Mouse (Mus musculus) embryo, embryonic 9.5 days (tissue): Measurements from ENCODE around the gene Mapk8ip3.

Source experiments
- DNase-seq: peaks from one replicate; pipeline ENCODE4 v3.0.0-alpha.2; 2017; ENCODE audit errors: extremely low spot score

Gene Mapk8ip3

DNA sequence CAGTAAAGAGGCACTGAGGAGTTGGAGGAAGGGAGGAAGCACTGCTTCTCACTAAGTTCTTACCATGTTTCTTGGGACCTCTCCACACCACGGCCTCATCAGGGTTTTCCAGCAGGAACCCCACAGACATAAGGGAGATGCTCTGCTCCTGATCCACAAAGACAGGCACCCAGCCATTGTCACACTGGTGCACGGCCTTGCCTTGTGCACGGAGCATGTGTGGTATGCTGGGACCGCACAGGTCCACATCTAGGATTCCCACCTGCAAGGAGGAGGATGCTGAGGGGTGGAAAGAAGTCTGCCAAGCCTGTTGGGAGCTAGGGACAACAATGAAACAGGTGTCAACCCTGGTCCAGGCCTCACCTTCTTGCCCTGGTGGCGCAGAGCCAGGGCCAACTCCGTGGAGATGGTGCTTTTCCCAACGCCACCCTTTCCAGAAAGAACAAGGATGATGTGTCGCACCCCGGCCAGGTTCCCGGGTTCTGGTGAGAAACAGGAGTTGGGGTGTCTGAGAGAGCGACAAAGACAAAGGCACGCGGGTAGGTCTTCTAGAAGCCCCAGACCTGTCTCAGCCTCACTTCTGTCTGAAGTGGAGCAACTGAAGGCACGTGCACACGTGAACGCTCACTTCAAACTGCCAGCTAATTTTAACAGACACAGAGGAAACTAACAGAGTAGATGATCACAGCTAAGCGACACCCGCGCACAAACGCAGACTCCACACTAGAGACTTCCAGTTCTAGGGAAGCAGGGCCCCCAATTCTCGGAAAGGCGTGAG is 51.2 kb downstream of the Mapk8ip3 start:
- DNase-seq, result no peak

DNA sequence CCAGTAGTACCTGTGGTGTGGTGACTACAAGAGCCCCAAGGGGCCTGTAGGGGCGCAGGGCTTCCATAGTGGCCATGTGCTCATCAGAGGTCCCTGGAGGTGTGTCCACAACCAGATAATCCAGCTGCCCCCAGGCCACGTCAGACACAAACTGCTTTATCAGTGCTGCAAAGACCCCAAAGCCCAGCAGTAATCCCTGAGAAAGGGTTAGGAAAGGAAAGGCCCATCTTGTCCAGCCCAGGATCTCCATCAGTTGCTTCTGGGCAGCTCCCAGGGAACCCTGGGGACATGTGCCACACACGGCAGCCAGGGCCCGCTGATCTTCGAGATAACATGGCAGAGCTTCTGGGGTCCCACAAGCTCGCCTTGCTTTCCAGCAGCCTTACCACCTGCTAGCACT is 52.4 kb downstream of the Mapk8ip3 start:
- no peak for DNase-seq

DNA sequence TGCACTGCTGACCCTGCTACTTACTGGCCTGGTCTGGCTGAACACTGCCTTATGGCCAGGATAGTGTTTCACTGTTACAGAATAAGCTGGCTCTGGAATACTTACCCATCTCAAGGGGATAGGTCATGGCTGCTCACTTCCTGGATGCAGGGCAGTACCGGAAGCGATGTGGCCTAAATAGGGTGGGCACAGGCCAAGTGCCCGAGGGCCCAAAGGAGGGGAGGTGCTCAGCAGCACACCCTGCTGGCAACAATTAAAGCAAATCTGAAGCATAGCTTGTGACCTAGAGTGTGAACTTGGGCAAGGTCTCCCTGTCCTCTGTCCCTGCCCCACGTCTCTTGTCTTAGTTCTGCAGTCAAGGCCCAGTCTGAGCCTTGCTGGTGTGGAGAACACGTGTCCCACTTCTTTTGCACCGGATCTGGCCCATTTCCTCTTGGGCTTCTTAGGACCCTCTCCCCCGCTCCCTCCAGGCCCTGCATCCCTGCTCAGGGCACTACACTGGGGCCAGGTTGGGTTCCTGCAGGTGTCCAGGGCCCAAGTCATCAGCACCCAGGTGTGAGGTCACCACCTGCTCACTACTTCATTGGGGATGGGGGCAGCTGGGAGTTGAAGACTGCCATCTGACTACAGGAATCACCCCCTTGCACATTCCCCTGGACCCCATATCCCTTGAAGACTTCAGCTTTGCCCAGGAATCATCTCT is 54.9 kb downstream of the Mapk8ip3 start:
- DNase-seq, result no peak

GRCm38 (mm10) chr17:24878531-24878930 is 58.2 kb downstream of the Mapk8ip3 start:
- DNase-seq, result no peak

DNA sequence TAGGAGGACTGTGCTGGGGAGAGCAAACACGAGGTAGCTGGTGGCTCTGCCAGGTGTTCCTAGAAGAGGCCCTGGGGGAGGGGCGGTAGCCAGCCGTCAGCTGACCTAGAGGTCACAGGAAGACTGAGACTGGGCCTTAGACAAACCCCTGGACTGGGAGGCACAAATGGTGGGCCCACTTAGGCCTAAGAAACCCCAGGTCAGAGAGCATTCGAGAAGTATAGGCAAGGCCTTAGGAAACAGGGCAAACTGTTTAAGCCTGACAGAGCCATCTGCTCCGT is 58.7 kb downstream of the Mapk8ip3 start:
- DNase-seq, result no peak

DNA sequence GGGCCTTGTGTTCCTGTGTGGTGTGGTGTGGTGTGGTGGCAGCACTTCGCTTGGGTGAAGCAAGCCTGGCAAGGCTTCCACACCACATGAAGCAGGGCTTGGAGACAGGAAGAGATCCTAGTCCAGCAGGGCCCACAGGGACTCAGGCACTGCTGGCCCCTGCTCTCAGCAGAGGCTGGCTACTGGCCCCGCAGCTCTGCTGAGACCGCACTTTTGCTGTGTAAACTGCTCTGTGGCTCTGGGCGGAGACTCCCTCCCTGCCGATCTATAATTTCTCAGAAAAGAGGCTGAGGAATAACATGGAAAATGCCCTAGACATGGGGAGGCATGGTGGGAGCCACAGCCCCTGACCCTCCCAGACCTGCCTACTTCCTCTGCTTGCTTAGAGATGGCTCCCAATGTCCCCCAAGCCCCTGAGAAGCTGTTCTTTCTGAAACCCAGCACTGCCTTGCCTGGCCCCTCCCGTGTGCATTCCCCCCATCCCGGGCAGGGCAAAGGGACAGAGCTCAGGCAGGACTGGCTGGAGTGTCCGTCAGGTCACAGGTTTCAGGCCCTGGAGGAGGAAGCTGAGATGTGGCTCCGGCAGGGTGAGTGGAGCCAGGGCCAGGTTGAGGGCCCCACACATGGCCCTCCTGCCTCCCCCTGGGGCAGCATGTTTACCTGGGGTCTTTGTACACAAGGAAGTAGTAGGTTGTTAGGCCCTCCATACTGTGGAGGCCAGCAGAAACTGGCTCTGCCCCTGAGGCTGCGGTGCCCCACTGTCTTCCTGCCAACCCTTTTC is 59.3 kb downstream of the Mapk8ip3 start:
- no peak for DNase-seq

- DNase-seq, result no peak
Measured at GRCm38 (mm10) chr17:24874989-24875388, 61.8 kb downstream of the Mapk8ip3 start.

DNA sequence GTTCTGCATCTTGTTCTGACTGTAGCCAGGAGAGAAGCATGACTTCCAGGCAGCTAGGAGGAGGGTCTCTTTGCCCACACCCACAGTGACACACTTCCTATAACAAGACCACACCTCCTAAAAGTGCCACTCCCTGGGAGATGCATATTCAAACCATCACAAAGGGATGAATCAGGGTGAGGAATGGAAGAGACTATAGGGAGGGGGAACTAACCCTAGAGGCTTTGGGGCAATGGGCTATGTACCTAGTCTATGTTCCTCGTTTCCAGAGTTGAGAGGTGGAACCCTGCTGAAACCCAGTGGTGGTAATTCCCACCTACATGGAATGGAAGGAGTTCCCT is 62.4 kb downstream of the Mapk8ip3 start:
- DNase-seq, result no peak

GRCm38 (mm10) chr17:24873695-24874404 is 62.9 kb downstream of the Mapk8ip3 start:
- no peak for DNase-seq

DNA sequence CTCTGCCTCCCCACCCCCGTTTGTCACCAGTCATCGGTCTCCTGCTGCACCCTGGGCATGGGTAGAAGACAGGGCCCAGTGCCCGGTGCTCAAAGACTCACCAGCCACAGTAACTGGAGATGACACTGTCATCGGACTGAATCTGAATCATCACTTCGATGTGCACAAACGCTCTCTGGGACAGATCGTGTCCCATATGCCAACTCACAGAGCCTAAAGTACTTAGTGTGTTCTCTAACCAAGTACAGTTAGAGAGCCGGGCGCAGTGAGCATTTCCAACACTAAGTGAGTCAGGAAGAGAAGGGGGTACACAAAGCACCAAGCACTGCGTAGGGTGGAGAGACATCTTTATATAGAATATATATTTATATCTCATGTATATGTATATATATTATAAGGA is 68.9 kb downstream of the Mapk8ip3 start:
- DNase-seq, result no peak

DNA sequence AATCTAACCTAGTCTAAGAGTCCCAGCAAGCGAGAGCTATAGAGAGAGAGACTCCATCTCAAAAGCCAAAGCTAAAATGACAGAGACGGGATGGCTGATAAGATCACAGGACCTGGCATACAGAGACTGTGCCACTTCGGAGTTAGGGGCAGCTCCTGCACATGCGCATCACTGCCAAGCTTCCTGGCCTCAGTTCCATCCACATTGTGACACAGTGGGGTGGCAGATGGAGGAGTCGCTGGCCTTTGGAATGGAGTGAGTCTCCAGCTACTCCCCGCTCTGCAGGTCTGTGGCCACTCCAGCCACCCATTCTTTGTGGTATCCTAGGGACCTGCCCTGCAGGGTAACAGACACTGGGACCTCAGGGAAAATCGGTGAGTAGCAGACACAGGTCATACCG is 71.0 kb downstream of the Mapk8ip3 start, which contains the start of gene Igfals:
Igfals (plus strand) TSS at position 222 of the 400 bp plus-strand sequence.
- no peak for DNase-seq

DNA sequence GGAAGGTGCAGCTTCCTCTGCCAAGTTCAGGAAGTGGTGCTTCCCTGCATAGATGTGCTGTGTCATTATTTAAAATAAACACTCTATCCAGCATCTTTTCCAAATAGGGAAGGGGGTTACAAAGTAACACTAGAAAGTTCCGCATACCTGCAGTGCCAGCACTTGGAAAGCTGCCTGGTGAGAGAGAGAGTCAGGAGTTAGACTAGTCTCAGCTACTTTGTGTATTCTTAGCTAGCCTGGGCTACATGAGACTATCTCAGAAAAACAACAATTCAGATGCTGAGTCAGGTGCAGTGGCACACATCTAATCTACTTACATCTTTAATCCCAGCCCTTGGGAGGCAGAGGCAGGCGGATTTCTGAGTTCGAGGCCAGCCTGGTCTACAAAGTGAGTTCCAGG is 75.0 kb downstream of the Mapk8ip3 start:
- no peak for DNase-seq

- DNase-seq, result no peak
Measured at GRCm38 (mm10) chr17:24860076-24860475, 76.7 kb downstream of the Mapk8ip3 start.

DNA sequence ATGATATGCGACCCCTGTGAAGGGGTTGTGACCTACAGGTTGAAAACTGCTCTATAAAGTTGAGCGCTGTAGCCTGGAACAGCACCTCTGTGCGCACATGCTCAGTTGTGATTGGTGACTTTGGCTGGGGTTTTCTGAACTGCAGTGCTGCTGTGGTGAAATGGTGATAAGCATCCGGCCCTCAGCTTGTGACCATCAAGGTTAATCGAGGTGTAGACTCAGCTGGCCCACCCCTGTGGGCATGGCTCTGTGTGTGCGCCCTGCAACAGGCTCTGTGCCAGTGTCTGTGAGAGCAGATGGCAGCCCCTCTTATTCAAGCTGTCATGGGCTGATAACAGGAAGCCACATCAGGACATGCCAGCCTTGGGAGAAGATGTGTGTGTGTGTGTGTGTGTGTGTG is 77.8 kb downstream of the Mapk8ip3 start:
- DNase-seq, result no peak

DNA sequence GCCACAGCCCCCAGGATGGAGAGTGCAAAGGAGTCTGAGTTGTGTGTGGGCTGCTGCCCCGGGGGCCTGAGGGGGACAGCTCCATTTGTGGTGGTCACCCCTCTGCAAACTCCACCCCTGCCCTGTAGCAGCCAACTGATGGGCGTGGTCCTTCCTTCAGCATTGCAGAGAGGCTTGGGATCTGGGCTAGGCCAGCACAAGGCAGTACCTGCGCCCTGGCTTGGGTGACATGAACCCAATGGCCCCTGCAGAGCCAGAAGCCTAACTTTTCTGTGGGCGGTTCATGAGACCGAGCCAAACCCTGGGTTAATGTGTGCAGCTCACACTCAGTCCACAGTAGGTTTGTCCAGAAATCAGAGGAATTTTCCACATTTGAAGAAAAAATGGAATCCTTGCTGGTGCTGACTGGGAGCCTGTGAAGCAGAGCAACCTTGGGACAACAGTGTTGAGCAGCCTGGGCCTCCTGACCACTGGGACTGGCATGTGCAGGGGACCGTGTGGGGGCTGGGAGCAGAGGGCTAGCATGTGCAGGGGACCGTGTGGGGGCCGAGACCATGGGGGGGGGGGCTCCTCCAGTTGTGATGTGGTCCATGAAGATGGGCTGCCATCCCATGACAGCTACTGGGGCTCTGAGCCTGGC is 78.8 kb downstream of the Mapk8ip3 start:
- DNase-seq, result no peak

DNA sequence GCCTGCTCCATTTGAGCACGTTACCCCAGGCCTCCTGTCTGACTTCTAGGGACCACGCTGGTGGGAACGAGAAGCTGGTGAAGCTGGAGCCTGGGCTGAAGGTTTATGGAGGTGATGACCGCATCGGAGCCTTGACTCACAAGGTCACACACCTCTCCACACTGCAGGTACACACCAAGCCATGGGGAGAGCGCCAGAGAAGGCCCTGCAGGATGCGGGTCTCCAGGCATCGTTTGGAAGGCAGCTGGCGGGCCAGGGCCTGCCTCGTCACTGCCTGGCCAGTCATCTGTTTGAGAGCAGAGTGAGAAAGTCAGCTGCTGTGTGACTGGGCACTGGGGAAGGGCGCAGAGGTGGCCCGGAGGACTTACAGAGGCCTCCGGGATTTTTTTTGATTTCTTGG is 80.2 kb downstream of the Mapk8ip3 start:
- no peak for DNase-seq

GRCm38 (mm10) chr17:24855838-24856464 is 80.8 kb downstream of the Mapk8ip3 start:
- DNase-seq, result no peak

GRCm38 (mm10) chr17:24851381-24852125 is 85.2 kb downstream of the Mapk8ip3 start:
- DNase-seq, result no peak

GRCm38 (mm10) chr17:24850773-24851127 is 86.0 kb downstream of the Mapk8ip3 start:
- DNase-seq, result no peak

GRCm38 (mm10) chr17:24850065-24850772 is 86.6 kb downstream of the Mapk8ip3 start, which contains the start of gene Fahd1:
TSS of gene Fahd1 (minus strand) at chr17:24850364.
- peak; percentile 97 for DNase-seq
